Mouse (Mus musculus) intestine, embryonic 14.5 days (tissue): ENCODE results near the gene Ywhaq. TPM values are rescaled to one million over a fixed set of nuclear protein-coding genes. Genes with fewer than 3 reads are reported as not detected.
"Not testable (repeated sequence)": the region's sequence is repeated elsewhere in the genome, so short reads cannot be mapped to it uniquely, and the experiment has no call there.

ENCODE experiments used
- ATAC-seq: fragments of 200-750 bp; cut with Nextera tagmentation; replicated peaks from 2 replicates; pipeline ENCODE4 v1.8.0; 2017; ENCODE audit warnings: low read depth, moderate number of reproducible peaks, moderate TSS enrichment, moderate library complexity; ENCODE audit not compliant: low FRiP score, low TSS enrichment
- DNase-seq: peaks from one replicate; pipeline ENCODE4 v3.0.0-alpha.2; 2018; ENCODE audit warnings: low spot score
- H3K27ac ChIP-seq: fragments of 300-500 bp; sonication (generic); 2 replicates; pipeline ENCODE4 v1.5.1; 2014; ENCODE audit warnings: low read depth, mild to moderate bottlenecking, control low read depth
- H3K27me3 ChIP-seq: fragments of 300-500 bp; sonication (generic); replicated peaks from 2 replicates; pipeline ENCODE4 v1.6.1; 2014; ENCODE audit warnings: low read length, control low read depth; ENCODE audit not compliant: control insufficient read depth, insufficient read depth
- H3K36me3 ChIP-seq: fragments of 300-500 bp; sonication (generic); 2 replicates; pipeline ENCODE4 v1.6.1; 2014; ENCODE audit warnings: low read length, control low read depth; ENCODE audit not compliant: control insufficient read depth, insufficient read depth
- H3K4me1 ChIP-seq: fragments of 300-500 bp; sonication (generic); replicated peaks from 2 replicates; pipeline ENCODE4 v1.6.1; 2014; ENCODE audit warnings: low read length, control low read depth, mixed read lengths; ENCODE audit not compliant: control insufficient read depth, insufficient read depth
- H3K4me2 ChIP-seq: fragments of 300-500 bp; sonication (generic); 2 replicates; pipeline ENCODE4 v1.6.1; 2014; ENCODE audit warnings: low read length
- H3K4me3 ChIP-seq: fragments of 300-500 bp; sonication (generic); 2 replicates; pipeline ENCODE4 v1.5.1; 2014; ENCODE audit warnings: low read depth, low read length, control low read depth, mixed read lengths
- H3K9ac ChIP-seq: fragments of 300-500 bp; sonication (generic); 2 replicates; pipeline ENCODE4 v1.6.1; 2014; ENCODE audit warnings: mild to moderate bottlenecking, low read length
- H3K9me3 ChIP-seq: fragments of 300-500 bp; sonication (generic); 2 replicates; pipeline ENCODE4 v1.6.1; 2016; ENCODE audit warnings: low read length, control low read depth; ENCODE audit not compliant: control insufficient read depth
- WGBS: fragments of 180-500 bp; shearing (Covaris S2); extraction: QIAGEN DNeasy Blood & Tissue Kit; methylation state at CpG from one replicate; pipeline ENCODE4 v1.1.7; 2014; 5-methylcytosine and 5-hydroxymethylcytosine counted together
- polyA plus RNA-seq: library from polyadenylated mRNA; unstranded; fragments of >200 nt; fragmentation: Nextera tagmentation; extraction: Ambion mirVana; gene quantifications from 2 replicates; pipeline ENCODE4 v1.2.1, GENCODE M21; 2014

Ywhaq gene
- polyA plus RNA-seq, 1 experiment from 2014 or later = 715 TPM

- no peaks in the 10 kb centered on the region for H3K9me3 ChIP-seq
Observed at GRCm38 (mm10) chr12:21402771-21403170, 14.7 kb downstream of the Ywhaq start.

GRCm38 (mm10) chr12:21386201-21386600 is 31.2 kb downstream of the Ywhaq start:
- ATAC-seq (no peak), DNase-seq (no peak)
- no peak overlapping the region for H3K4me3 ChIP-seq
- H3K4me2 ChIP-seq = no peak overlapping the region
- H3K27ac ChIP-seq = no peak overlapping the region
- 93% methylated on average over 2 of the region's 2 CpGs for WGBS
- no peak overlapping the region for H3K9ac ChIP-seq
- no peaks in the 10 kb centered on the region for H3K9me3 ChIP-seq
- H3K4me1 ChIP-seq = no peaks in the 10 kb centered on the region
- peaks cover 35% of the 10 kb centered on the region for H3K36me3 ChIP-seq
- H3K27me3 ChIP-seq = no peaks in the 10 kb centered on the region

More at GRCm38 (mm10) chr12:21402771-21403170, 14.7 kb downstream of the Ywhaq start:
- H3K36me3 ChIP-seq = peaks cover 41% of the 10 kb centered on the region
- H3K9ac ChIP-seq = no peak overlapping the region
- no peak overlapping the region for H3K4me3 ChIP-seq
- DNase-seq (no peak), ATAC-seq (no peak)
- H3K4me1 ChIP-seq = no peaks in the 10 kb centered on the region
- no peaks in the 10 kb centered on the region for H3K27me3 ChIP-seq
- no peak overlapping the region for H3K27ac ChIP-seq
- H3K4me2 ChIP-seq = no peak overlapping the region
- 97% methylated on average over 5 of the region's 5 CpGs for WGBS

GRCm38 (mm10) chr12:21378765-21379346 is 38.6 kb downstream of the Ywhaq start:
- not testable (repeated sequence) for H3K27ac ChIP-seq, H3K4me3 ChIP-seq, H3K27me3 ChIP-seq, H3K9me3 ChIP-seq, H3K4me1 ChIP-seq, H3K4me2 ChIP-seq, H3K9ac ChIP-seq, DNase-seq, H3K36me3 ChIP-seq, ATAC-seq
- 67% methylated on average over 6 of the region's 6 CpGs for WGBS

GRCm38 (mm10) chr12:21375376-21376157 is 41.9 kb downstream of the Ywhaq start:
- H3K4me3 ChIP-seq = no peak overlapping the region
- ATAC-seq (no peak), DNase-seq (no peak)
- 37% methylated on average over 3 of the region's 3 CpGs for WGBS
- peaks cover 7% of the 10 kb centered on the region; the same call in 1 of the 2 replicates for H3K4me1 ChIP-seq
- H3K9me3 ChIP-seq = no peaks in the 10 kb centered on the region
- H3K9ac ChIP-seq = no peak overlapping the region
- H3K27ac ChIP-seq = no peak overlapping the region
- H3K4me2 ChIP-seq = no peak overlapping the region
- no peaks in the 10 kb centered on the region for H3K27me3 ChIP-seq
- no peaks in the 10 kb centered on the region for H3K36me3 ChIP-seq

GRCm38 (mm10) chr12:21373820-21374475 is 43.5 kb downstream of the Ywhaq start:
- no peaks in the 10 kb centered on the region for H3K27me3 ChIP-seq
- no peak for DNase-seq
- 5% methylated on average over 24 of the region's 24 CpGs for WGBS

GRCm38 (mm10) chr12:21373100-21373819 is 44.2 kb downstream of the Ywhaq start, which contains the start of gene Adam17:
Gene Adam17 (minus strand): TSS chr12:21373632.
- WGBS = under 1% methylated on average over 46 of the region's 55 CpGs
- Histone ChIP-seq H3K36me3 (no peaks in the 10 kb centered on the region), H3K27me3 (no peaks in the 10 kb centered on the region), H3K9ac (peak within 1 kb of the TSS; percentile 83), H3K4me1 (peaks cover 7% of the 10 kb centered on the region; the same call in 1 of the 2 replicates), H3K4me2 (peak within 1 kb of the TSS; percentile 91), H3K27ac (peak within 1 kb of the TSS; percentile 91), H3K4me3 (peak within 1 kb of the TSS; percentile 68), H3K9me3 (no peaks in the 10 kb centered on the region)
- ATAC-seq (peak; percentile 97), DNase-seq (peak; percentile 96)

More at GRCm38 (mm10) chr12:21373820-21374475, 43.5 kb downstream of the Ywhaq start:
- no peaks in the 10 kb centered on the region for H3K36me3 ChIP-seq
- H3K27ac ChIP-seq = peak overlapping the region; percentile 91
- peak; percentile 63; the same call in 1 of the 2 replicates for ATAC-seq
- H3K9me3 ChIP-seq = no peaks in the 10 kb centered on the region
- peak overlapping the region; percentile 68 for H3K4me3 ChIP-seq
- peak overlapping the region; percentile 82 for H3K9ac ChIP-seq
- peak overlapping the region; percentile 91 for H3K4me2 ChIP-seq
- H3K4me1 ChIP-seq = peaks cover 7% of the 10 kb centered on the region; the same call in 1 of the 2 replicates

- no peaks in the 10 kb centered on the region for H3K27me3 ChIP-seq
- no peak overlapping the region for H3K9ac ChIP-seq
- peaks cover 7% of the 10 kb centered on the region; the same call in 1 of the 2 replicates for H3K4me1 ChIP-seq
- ATAC-seq = no peak
- no peak for DNase-seq
- H3K4me3 ChIP-seq = no peak overlapping the region
- H3K4me2 ChIP-seq = no peak overlapping the region
- H3K36me3 ChIP-seq = no peaks in the 10 kb centered on the region
- 95% methylated on average over 1 of the region's 1 CpGs for WGBS
- H3K27ac ChIP-seq = no peak overlapping the region
- H3K9me3 ChIP-seq = no peaks in the 10 kb centered on the region
Observed at GRCm38 (mm10) chr12:21370035-21370611, 47.3 kb downstream of the Ywhaq start.

GRCm38 (mm10) chr12:21369087-21369410 is 48.4 kb downstream of the Ywhaq start:
- Histone ChIP-seq H3K4me1 (peaks cover 7% of the 10 kb centered on the region; the same call in 1 of the 2 replicates), H3K4me3 (no peak overlapping the region), H3K27ac (no peak overlapping the region), H3K9ac (no peak overlapping the region), H3K9me3 (no peaks in the 10 kb centered on the region), H3K4me2 (no peak overlapping the region), H3K27me3 (no peaks in the 10 kb centered on the region), H3K36me3 (no peaks in the 10 kb centered on the region)
- 93% methylated on average over 5 of the region's 5 CpGs for WGBS
- no peak for ATAC-seq
- DNase-seq = no peak
